Mouse (Mus musculus): ENCODE data around the gene Zgrf1.

The Zgrf1 gene

DNA sequence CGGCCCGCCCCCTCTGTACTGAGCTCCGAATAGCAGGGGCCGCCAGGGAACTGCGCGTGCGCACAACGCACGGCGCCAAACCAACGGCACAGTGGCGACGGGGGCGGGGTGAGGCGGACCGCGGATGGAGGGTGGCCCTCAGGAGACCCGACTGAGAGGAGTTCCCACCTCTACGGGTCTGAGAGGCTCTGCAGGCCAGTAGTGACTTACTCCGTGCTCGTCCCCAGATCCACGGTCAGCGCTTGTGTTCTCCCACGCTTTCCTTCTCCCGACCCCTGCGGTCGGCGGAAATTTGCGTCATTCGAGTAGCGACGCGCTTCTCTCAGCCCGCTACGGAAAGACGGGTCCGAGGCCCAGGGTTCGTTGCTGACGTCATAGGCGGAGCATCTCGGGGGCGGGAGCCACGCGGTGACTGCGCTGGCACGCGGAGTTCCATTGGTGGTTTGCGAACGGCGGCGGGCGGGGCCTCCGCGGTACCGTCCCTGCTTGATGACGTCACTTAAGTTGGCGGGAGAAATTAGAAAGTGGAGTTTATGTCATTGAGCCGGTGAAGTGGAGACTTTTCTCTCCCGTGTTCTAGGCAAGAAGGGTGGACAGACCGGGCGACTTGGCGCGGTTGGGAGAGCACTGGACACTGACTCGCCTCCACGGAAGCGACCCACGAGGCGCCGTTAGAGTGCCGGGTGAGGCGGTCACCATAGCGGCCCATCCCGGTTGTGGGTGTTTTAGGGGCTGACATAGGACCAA is at the start of gene Zgrf1, which contains the start of gene Larp7:
Gene Zgrf1, plus strand, starts transcription at position 517 of the 747 bp plus-strand sequence.
Gene Larp7, minus strand, starts transcription at position 377 of the 747 bp plus-strand sequence.
- DNase-seq (ENCODE audit: low read depth), result peak; percentile 99

- DNase-seq (ENCODE audit: low read depth), result no peak
Measured at GRCm38 (mm10) chr3:127507878-127508783, 45.2 kb upstream of the Zgrf1 start.

- DNase-seq (ENCODE audit: low read depth), result no peak
Measured at GRCm38 (mm10) chr3:127511786-127512746, 41.2 kb upstream of the Zgrf1 start.

DNA sequence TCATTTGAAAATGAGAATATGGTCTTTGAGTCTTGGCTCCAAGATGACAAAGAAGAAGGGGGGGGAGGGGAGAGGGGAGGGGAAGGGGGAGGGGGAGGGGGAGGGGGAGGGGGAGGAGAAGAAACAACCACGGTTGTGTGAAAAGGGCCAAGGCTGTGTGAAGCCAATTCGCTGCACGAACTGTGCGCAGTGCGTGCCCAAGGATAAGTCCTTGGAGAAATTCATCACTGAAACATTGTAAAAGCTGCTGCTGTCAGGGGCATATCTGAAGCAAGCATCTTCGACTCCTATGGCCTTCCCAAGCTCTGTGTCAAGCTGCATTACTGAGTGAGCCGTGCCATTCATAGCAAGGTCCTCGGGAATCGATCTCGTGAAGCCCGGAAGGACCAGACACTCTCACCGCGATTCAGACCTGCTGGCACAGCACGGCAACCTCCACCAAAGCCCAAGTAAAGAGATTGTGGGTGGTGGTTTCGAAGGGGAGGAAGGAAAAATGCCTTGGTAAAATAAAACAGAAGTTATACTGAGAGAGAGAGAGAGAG is 40.4 kb upstream of the Zgrf1 start:
- no peak for DNase-seq (ENCODE audit: low read depth)

GRCm38 (mm10) chr3:127513699-127514098 is 39.6 kb upstream of the Zgrf1 start:
- DNase-seq (ENCODE audit: low read depth), result no peak

- no peak for DNase-seq (ENCODE audit: low read depth)
Measured at GRCm38 (mm10) chr3:127515251-127515650, 38.0 kb upstream of the Zgrf1 start.

DNA sequence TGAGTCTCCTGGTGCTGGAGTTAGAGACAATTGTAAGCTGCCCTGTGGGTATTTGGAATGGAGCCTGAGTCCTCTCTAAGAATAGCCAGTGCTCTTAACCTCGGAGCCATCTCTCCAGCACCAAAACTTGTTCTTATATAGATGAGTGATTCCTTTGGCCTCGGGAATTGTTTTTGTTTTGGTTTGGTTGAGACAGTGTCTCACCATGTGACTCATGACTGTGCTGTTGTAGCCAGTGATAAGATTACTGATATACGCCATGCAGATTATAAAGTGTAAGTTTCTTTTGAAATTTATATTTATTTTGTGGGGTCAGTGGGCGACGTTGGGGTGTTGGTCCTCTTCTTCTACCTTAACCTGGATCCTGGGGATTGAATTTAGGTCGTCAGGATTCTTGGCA is 33.0 kb upstream of the Zgrf1 start:
- no peak for DNase-seq (ENCODE audit: low read depth)

GRCm38 (mm10) chr3:127521156-127521555 is 32.1 kb upstream of the Zgrf1 start:
- no peak for DNase-seq (ENCODE audit: low read depth)

DNA sequence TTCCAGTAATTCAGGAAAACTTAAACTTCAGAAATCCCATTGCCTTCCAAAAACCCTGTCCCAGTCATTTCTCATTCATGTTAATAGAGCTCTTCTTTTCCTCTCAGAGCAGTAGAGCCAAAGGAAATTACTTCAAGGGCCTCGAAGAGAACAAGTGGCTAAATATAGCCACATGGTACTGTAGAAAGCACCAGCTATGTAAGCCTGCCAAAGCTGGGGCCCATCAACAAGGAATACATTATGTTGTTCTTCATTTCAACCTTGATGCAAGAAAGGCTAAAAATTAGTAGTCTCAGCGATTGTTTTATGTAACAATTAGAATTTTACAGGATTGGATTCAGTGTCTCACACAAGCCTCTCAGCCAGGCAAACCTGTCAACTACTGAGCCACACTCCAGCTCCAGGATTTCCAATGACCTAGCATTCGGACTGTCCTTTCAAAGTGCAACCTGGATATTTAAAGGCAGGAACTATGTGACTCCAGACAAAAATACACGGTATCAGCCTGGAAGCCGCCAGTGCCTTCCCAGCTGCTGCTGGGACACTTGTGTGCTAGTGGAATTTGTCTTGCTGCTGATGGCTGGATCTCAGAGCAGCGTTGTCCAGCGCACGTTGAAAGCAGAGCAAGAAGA is 28.0 kb upstream of the Zgrf1 start:
- no peak for DNase-seq (ENCODE audit: low read depth)

- no peak for DNase-seq (ENCODE audit: low read depth)
Measured at GRCm38 (mm10) chr3:127527465-127528034, 25.7 kb upstream of the Zgrf1 start.

DNA sequence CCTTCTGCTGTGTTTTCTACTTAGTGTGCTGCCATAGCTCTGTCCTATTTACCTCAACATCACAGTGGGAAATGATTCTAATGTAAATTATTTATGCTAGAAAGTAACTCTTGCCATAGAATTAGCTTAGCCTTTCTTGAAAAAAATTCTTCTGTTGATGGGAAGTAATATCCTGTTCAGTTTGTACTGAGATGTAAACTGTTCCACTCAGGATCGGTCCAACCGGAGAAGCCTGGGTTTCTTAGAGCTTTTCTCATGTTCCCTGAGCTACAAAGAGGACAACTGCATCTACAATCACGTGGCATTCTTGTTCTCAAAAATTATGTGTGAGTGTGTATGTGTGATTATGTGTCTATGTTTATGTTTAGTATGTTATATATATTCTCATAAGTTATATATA is 24.1 kb upstream of the Zgrf1 start:
- DNase-seq (ENCODE audit: low read depth), result no peak

DNA sequence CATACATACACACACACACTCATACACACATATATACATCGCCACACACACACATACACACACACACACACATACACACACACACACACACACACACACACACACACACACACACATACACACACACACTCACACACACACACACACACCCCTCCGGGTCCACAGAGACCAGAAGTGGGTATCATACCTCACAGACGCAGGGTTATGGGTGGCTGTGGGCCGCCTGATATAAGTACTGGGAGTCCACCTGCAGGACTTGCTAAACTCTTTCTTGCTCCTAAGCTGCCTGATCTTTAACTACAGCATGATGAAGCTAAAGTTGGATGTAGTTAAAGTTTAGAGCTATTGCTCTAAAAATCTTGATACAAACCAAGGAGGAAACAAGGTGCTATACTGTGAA is 23.5 kb upstream of the Zgrf1 start:
- DNase-seq (ENCODE audit: low read depth), result no peak

DNA sequence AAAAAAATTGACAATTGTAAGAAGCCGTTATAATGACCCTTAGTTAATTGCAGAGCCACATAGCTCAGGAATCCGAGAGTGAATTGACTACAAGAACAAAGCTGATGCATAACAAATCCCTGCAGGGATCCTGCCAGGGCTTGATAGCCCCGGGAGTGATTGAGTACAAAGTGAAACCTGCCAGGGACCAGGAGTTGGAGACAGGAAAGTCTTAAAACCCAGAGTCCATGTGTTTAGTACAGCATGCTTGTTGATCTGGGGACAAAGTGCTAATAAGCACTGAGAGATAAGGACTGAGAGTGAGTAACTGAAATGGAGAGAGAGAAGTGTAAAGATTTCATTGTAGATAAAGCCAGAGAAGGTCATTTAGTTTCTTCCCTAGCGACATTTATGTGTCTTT is 23.0 kb upstream of the Zgrf1 start:
- DNase-seq (ENCODE audit: low read depth), result no peak

- no peak for DNase-seq (ENCODE audit: low read depth)
Measured at GRCm38 (mm10) chr3:127539193-127539592, 14.1 kb upstream of the Zgrf1 start.

DNA sequence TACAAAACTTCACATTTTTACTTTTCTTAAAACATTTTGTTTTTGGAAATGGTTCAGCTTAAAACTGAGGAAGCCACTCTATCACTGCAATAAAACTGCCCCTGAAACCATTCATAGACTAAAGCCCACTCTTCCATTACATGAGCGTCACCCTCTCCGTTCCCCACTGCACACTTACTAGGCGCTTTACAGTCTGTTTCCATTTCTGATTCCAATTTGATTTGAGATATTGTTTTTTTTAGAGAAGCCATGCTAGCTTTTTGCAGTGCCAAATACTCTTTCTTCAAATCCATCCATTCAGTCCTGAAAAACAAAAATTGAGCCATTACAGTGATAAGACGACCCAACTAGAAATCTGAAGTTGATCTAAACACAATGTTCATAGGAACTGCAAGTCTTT is 9.3 kb upstream of the Zgrf1 start:
- no peak for DNase-seq (ENCODE audit: low read depth)

- DNase-seq (ENCODE audit: low read depth), result no peak
Measured at GRCm38 (mm10) chr3:127544610-127545121, 8.6 kb upstream of the Zgrf1 start.

GRCm38 (mm10) chr3:127547882-127548281 is 5.4 kb upstream of the Zgrf1 start:
- peak; percentile 38 for DNase-seq (ENCODE audit: low read depth)

DNA sequence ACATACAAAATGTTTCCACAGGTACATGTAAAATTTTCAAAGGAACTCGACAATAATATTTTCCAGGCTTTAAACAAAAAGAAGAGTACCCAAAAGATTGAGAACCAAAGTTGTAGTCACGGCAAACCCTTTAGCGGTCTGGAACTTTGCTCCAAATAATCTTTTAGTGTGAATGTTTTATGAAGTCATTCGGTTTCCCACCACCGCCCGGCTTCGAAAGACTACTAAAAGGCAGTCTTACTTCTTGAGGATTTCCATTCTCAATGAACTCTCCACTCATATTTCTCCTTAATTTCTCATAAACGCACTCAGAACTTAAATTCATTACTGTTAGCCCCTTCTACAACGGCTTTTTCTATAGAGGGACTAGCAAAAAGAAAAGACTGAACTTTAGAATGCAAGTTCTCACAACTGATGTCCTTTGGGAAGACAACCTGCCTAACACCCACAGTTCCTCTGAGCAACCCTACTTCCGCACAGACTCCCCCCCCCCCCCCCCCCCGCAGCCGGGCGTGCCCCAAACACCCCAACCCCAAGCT is 786 bp upstream of the Zgrf1 start:
- DNase-seq (ENCODE audit: low read depth), result no peak

DNA sequence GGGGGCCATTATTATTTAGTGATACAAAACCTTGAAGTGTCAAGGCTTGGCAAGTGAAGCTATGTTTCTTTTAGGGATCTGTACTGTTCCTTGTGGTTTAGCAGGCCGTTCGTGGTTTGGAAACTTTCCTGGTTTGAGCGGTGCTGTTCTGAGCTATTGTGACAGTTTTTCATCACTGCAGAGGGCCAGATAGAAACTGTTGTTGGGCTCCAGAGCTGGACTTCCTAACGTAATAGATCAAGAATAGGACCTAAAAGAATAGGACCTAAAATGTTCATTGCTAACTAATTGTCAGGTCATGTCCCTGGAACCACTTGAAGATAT is 393 bp downstream of the Zgrf1 start:
- DNase-seq (ENCODE audit: low read depth), result no peak

GRCm38 (mm10) chr3:127554723-127555122 is 1.4 kb downstream of the Zgrf1 start:
- DNase-seq (ENCODE audit: low read depth), result no peak
